Mouse (Mus musculus) cerebellum, postnatal 10 days (tissue): ENCODE data around the gene Igtp.
"Not testable (repeated sequence)": the region's sequence is repeated elsewhere in the genome, so short reads cannot be mapped to it uniquely, and the experiment has no call there.

Experiments
- DNase-seq, 2 experiments: peaks; one replicate each; pipeline ENCODE4 v3.0.0; 2021; ENCODE audit warnings: mixed read lengths in 2 of 2

Igtp gene

DNA sequence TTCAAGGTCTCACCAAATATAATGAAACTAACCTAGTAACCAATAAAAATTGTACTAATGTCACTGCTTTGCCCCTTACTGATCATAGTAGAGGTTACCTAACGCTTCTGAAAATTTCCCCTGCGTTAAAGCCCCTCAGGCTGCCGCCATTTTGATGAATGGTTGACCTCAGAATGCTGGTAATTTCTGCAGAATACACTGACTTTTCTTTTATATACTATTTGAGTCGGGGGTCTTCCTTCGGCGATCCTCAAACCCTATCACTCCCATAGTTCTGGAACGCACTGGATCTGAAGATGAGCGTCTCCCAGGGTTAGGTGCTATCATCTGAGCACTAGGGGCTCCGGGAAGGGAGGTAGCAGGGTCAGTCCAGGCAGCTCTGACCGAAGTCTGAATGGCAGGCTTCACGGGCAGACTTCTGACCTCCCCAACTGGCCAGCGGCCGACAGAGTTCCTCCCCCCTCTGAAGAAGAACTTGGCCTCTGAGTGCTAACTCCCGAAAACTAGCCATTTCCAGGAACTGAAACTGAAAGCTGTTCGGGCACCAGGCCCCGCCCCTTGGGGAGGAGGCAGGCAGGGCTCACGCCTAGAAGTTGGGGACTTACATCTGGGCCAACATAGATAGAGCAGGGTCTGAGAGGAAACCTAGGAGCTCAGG, 15.2 kb downstream of the Igtp start:
- peak; percentile 23 to 52 for DNase-seq

- DNase-seq: not testable (repeated sequence)
These were observed 15.7 kb downstream of the Igtp start for GRCm38 (mm10) chr11:58215049-58215430.

- DNase-seq: no peak
These were observed 16.5 kb downstream of the Igtp start for GRCm38 (mm10) chr11:58215814-58216213.

DNA sequence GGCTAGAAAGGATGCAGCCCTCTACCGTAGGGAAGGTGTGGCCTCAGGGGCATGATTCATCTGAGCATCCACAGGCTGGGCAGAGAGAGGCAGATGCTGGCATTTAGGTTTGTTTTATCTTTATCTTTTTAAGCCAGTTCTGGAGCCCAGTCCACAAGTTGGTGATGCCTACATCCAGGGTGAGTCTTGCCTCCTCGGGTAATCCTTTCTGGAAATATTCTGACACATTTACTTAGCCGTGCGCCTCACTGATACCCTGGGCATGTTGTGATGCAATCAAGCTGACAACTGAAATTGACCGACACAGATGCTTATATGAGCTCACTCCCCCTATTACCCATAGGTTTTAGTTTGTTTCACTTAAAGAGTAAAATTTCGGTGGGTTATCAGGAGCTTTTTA, 17.5 kb downstream of the Igtp start:
- no peak for DNase-seq

DNA sequence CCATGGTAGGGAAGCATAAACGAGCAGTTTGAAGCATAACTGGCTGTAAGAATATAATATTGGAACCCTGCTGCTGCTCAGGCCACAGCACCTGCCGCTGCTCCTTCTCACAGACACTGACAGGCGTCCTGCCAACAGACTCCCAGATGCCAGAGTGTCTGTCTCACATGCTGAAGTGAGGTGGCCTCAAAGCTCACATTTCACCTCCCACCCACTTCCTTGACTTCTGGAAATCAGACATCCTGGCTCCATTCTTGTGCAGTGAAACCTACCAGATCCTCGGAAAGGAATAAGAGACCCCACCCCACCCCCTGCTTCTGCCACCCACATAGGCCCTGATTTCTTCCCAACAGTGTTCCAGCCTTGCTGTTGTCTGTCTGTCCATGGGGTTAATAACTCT, 24.4 kb downstream of the Igtp start:
- DNase-seq: peak; percentile 67 to 79

DNA sequence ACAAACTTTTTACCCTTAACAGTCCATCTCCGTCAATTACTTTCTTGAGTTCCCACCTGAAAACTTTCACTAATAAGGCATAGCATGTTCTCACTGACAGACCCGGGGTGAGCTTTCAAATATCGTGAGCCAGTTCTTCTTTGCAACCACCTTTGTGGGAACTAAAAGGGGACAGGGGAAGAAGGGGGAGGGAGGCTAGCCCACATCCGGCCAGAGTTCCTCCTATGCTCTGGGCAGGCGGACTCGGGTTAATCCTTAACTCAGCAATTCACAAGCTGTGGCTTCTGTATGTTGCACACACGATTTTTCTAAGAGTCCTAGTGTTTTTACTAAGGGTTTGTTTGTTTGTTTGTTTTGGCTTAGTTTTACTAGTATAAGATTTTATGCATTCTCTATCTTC, 25.0 kb downstream of the Igtp start:
- DNase-seq: no peak

DNA sequence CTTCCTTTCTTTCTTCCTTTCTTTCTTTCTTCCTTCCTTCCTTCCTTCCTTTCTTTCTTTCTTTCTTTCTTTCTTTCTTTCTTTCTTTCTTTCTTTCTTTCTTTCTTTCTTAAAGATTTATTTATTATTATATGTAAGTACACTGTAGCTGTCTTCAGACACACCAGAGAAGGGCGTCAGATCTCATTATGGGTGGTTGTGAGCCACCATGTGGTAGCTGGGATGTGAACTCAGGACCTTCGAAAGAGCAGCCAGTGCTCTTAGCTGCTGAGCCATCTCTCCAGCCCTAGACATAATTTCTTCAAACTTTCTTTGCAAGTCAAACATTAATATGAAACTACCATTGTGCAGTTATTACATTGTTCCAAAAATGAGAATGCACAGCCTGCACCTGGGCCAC, 25.5 kb downstream of the Igtp start:
- not testable (repeated sequence) for DNase-seq

- peak; percentile 76 to 85 for DNase-seq
These were observed 26.3 kb downstream of the Igtp start for GRCm38 (mm10) chr11:58225655-58226054.

GRCm38 (mm10) chr11:58226425-58226824, 27.1 kb downstream of the Igtp start:
- no peak for DNase-seq

DNA sequence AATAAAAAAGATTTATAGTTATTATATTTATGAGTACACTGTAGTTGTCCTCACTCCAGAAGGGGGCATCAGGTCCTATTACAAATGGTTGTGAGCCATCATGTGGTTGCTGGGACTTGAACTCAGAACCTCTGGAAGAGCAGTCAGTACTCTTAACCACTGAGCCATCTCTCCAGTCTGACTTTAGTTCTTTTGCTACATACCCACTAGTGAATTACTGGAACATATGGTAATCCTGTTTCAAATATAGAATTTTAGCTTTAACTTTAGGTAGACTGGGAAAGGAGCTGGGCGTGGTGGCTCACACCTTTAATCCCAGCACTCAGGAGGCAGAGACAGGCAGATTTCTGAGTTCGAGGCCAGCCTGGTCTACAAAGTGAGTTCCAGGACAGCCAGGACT, 28.7 kb downstream of the Igtp start:
- not testable (repeated sequence) for DNase-seq

GRCm38 (mm10) chr11:58230396-58230910, 31.1 kb downstream of the Igtp start:
- no peak for DNase-seq

DNA sequence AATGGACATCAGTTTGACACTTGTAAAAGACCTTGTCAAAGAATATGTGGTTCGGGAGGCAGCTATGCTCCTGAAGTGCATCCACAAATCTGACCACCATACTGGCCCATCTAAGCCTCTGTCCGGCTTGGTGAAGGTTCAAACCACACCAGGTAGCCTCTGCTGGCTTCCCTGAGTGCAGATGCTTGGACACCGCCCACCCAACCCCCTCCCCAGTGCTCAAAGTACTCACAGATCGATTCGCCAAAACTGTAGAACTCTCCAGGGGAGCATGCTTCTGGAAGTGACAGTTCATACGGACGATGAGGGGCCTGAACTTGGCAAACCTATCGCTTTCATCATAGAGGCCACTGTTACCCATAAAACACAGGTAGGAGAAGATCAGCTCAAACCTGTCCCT, 31.8 kb downstream of the Igtp start:
- no peak for DNase-seq

DNA sequence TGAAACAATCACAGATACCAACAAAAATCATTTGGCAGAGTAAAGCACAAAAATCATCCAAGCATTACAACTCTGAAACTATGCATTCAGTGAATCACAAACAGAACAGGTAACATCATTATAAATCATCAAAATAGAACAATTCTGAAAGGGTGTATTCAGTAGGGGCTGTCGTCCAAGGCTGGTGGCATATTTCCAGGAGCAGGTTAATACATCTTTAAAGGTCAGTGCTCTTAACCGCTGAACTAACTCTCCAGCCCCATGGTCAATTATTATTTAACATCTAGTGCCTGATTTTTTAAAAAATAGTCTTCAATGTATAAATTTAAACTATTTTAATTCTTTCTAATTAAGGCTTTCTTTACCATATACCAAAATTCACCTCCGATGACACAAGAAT, 35.2 kb downstream of the Igtp start:
- not testable (repeated sequence) for DNase-seq

- peak; percentile 24 to 28 for DNase-seq
These were observed 35.8 kb downstream of the Igtp start for GRCm38 (mm10) chr11:58235152-58235551.

DNA sequence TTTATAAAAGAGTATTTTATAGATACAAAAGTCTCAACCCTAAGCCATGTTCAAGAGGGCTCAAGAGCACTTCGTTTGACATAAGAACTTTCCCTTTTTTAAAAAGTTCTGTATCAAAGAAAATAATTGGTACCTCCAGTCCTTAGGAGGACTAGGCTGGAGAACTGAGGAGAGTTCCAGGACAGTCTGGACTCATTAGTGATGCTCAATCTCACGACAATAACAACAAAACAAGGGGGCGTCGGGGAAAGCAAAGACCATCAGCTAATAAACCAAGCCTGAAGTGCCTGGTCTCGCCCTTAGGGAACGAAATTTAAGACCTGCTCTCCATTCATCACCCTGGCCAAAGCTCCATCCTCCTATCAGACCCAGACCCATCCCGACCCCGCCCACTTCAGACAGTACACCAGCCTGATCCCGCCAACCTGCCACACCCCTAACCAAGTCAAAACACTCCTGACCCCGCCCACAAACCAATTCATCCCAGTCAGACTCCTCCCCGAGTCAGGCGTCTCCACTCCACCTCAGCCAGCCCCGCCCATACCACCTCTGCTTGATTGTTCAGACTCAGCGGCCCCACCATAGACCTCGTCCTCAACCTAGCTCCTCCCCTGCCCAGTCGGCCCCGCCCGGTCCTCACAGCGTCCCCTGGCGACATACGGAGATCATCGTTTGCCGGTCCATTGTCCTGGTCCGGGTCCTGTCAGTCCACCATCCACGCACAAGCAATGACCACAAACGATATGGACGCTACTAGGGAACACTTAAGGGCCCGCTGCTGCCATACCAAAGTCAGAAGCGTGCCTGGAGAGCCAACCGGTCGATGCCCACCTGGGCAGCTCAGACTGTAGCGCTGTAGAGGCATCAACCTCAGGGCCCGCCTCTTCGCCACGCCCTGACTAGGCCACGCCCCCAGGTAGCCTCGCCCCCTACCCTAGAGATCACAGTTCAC, 39.8 kb downstream of the Igtp start:
- peak; percentile 49 to 67 for DNase-seq

DNA sequence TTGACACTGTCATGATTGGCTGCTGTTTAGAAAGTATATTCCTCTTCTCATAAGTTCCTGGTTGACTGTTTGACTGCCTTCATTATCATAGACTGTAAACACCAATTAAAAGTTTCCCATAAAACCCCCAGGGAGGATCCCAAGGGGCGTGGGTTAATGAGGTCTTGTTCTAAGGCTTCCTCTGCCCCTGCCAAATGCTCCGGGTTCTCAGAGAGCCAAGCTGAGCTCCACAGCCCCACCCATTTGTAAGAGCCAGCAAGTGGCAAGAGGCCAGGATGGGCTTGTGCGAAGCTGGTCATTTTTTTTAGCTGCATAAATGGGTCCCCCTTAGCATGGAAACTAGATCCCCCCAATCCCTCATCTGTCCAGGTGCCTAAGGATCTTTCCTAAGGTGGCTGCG, 47.9 kb downstream of the Igtp start:
- DNase-seq: peak; percentile 24 to 33

DNA sequence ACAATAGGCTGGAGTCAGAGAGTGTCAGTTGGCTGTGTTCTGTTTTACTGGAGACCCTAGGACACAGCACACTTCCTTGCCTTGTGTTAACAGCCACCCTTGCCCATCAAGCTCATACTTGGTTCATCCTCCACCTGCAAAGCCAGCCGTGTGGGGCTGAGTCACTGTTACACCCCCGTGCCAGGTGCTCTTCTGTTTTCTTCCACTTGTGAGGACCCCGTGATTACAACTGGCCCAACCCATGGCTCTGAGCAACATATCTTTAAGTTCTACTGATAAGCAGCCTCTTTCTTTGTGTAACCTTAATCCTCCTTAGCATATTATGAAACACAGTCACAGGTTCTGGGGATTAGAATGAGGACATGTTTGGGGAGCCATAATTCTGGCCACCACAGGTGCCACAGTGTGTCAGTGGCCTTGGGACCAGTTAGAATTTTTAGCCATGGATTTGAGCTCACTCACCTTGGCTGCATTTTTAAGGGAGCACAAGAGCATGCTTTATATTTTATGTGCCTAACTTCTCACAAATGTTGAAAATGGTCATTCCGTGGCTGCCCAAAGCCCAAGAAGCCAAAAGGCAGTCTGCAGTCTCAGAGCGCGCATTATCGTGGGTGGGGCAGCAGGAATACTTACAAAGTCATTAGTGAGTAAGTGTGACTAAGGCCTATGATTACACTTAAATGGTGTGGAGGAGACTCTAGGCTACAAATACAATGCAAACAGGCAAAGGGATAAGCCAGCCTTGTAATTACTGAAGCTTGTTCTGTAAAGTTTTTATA, 50.0 kb downstream of the Igtp start:
- no peak for DNase-seq

DNA sequence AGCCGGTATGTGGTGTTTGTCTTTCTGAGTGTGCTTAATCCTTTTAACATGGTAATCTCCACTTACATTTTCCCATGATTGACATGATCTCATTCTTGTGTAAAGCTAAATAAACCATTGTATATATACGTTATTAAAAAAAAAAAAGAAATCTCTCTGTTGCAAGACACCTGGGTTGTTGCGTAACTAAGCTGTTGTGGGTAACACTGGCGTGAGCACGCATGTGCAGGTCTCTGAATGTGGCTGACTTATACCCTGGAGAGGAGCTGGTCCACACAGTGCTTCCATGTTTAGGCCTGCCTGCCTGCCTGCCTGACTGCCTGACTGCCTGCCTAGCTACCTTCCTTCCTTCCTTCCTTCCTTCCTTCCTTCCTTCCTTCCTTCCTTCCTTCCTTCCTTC, 51.2 kb downstream of the Igtp start:
- no peak for DNase-seq

DNA sequence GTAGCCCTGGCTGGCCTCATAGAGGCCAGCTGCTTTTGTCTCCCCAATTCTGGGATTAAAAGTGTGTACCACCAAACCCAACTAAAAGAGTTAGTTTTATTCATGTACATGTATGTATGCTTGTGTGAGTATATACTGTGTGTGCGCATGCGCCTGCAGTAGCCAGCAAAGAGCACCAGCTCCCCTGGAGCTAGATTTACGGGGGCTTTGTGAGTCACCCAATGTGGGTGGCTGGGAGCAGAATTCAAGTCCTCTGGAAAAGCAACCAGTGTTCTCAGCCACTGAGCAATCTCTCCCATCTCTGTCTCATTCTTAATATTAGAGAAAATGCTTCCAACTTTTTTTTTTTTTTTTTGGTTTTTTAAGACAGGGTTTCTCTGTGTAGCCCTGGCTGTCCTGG, 55.1 kb downstream of the Igtp start:
- DNase-seq: no peak
